Mouse (Mus musculus) layer of hippocampus, adult 9-11 months (tissue): ENCODE results near the gene Arhgap33.
"Not testable (repeated sequence)": the region's sequence is repeated elsewhere in the genome, so short reads cannot be mapped to it uniquely, and the experiment has no call there.

Source experiments
- DNase-seq: peaks from one replicate; pipeline ENCODE4 v3.0.0; 2022

The Arhgap33 gene

DNA sequence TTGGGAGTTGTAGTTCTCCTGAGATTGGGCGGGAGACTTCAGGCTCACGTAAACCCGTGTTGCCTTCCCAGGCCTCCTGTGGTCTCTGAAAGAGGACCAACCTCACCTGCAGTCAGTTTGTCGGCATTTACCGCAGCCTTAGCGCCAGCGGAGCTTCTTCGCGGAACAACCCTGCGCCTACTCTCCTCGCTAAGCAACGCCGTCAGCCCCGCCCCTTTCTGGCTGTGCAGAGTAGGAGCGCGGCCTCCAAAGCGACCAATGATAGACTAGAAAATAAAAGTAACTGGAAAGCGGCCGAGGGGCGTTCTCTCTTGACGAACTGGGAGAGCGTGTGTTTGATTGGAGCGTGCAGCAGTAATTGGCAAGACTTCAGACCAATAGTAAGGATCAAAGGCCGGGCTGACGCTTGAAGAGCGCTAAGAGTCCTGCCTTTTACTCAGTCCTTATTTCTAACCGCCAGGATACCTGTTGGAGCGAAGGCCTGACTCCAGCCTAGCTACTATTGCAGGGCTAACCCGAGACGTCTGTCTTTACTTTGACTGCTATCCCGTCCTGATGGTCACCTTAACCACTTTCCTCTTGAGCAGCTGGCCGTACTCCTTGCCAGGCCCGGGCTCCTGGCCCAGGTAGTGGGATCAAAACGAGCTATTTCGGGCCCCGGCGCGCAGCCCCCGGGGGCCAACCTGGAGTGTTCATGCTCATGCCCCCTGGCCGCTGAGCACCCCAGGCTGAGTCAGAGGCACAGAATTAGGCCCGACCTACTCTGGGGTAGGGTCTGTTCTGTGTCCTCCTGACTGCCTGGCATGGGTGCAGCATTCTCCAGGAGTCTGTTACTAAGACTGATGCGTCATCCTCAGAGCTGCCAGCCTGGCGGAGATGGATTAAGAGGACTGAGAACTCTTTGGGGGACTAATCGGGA is 17.5 kb upstream of the Arhgap33 start, which contains the start of the genes Hspb6 and Proser3:
Gene Hspb6 (plus strand): TSS at position 77 of the 919 bp plus-strand sequence.
Gene Proser3 (minus strand): TSS at position 198 of the 919 bp plus-strand sequence.
- DNase-seq = peak; percentile 99

DNA sequence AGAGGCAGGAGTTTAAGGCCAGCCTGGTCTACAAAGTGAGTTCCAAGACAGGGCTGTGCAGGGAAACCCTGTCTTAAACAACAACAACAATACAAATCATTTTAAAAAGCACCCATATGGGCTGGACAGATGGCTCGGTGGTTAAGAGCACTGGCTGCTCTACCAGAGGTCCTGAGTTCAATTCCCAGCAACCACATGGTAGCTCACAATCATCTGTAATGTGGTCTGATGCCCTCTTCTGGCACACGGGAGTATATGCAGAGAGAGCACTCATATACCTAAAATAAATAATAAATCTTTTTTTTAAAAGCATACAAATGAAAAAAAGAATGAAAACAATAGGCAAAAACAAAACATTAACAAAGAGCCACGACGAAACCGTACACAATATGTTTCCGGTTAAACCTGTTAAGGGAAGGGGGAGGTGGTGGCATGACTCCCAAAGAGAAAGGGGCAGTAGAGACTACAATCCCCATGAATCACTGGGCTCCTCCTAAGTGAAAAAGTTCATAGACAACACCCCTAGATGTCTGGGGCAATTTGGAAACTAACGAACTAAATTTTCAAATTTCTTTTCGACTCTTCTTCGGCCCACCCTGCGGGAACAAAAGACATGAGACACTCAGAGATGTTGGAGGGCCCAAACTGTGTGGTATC is 16.7 kb upstream of the Arhgap33 start:
- no peak for DNase-seq

DNA sequence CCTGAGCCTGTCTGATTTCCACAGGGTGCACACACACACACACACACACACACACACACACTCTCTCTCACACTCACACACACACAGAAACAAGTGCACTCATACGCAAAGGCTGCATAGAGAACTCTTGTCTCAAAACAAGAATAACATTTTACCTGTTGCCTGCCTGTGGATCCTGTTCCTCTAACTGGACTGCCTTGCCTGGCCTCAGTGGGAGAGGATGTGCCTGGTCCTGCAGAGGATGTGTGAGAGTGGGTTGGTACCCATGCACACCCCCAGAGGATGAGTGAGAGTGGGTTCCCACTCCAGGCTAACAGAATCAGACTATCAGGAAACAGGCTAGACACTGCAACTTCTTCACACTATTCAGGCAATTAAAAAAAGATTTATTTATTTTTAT is 15.7 kb upstream of the Arhgap33 start:
- no peak for DNase-seq

DNA sequence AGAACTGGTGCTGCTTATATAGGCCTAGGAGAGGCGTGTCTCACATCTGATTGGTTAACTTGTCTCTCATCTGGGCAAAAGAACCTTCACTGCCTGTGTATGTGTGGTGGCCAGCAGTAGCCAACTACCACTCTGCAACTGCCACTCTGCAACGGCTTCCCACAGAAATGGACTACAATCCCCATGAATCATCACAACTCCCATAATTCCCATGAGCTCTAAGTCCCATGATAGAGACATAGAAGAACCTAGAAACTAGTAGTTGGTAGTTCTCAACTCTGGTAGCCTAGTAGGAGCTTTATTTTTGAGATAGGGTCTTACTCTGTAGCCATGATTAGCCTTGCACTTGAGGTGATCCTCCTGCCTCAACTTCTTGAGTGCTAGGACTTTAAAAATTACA is 15.0 kb upstream of the Arhgap33 start:
- DNase-seq = no peak

DNA sequence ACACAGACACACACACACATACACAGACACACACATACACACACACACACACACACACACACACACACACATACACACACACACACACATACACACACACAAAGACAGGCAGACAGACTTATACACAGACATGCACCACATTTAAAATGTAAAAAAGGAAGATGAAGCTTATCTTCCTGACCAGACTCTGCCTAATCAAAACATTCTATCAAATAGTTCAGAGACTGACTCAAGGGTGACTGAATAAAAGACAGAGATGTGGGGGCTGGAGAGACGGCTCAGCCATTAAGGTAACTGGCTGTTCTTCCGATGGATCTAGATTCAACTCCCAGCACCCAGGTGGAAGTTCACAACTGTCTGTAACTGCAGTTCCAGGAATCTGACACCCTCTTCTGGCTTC is 9.5 kb upstream of the Arhgap33 start:
- no peak for DNase-seq

DNA sequence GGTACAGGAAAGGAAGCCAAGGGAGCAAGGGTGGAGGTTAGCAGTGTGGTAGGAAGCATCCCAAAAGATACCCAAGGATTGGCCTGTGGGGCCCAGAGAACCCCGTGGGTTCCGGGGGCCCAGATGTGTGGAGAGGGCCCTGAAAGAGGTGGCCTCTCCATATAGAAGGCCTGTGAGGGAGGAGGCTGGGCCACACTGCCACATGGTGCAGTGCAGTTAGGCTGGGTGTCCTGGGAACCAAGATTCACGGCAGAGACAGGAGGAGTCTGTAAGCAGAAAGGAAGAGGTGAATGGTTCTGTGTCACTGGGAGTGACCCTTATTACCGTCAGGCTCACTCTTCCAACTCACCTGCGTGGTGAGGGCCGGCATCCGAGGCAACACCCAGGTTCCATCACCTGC is 5.7 kb upstream of the Arhgap33 start:
- DNase-seq = no peak

DNA sequence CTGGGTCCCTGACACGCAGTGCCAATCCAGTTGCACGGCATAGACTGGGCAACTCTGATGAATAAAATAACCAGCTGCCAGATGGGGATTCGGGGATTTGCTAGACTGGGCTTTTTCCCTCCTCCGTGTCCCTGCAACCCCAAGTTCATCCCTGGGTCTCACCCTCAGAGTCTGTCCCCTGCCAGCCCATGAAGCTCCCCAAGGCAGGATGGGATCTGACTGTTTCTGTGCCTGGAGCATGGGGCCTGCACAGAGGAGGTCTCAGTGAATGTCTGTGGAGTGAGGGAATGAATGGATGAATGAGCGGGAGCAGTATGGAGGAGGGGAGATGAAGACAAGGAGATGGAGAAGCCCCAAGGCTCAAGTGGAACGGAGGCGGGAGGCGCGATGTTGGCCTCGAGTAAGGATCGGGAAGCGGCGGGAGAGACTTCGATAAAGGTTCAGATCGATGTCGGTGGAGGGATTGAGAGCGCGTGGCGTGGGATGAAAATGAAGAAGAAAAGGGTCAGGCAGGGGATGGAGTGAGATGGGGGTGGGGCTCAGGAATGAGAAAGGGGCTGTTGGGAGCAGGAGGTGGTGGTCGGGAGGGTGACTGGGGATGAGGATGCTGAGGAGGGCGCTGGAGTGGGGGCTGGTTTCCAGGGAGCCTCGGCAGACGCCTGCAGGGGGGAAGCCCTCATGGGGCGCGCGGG is 773 bp downstream of the Arhgap33 start:
- no peak for DNase-seq

DNA sequence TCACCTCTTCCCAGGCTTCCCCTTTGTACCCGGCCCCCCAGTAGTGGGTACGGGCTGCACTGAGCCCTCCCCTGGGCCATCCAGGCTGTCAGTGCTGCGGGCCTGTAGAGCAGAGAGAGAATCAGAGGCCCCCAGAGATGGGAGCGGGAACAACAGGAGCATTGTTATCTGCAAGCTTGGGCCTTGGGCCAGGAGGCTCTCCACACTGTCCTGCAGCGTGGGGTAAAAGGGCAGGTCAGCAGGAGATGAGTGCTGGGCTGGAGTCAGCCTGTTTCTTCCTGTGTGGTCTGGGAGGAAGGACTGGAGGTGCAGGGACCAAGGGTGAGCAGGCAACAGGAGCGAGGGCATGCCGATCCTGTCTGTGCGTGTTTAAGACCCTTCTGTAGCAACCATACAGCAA is 1.9 kb downstream of the Arhgap33 start:
- peak; percentile 57 for DNase-seq

DNA sequence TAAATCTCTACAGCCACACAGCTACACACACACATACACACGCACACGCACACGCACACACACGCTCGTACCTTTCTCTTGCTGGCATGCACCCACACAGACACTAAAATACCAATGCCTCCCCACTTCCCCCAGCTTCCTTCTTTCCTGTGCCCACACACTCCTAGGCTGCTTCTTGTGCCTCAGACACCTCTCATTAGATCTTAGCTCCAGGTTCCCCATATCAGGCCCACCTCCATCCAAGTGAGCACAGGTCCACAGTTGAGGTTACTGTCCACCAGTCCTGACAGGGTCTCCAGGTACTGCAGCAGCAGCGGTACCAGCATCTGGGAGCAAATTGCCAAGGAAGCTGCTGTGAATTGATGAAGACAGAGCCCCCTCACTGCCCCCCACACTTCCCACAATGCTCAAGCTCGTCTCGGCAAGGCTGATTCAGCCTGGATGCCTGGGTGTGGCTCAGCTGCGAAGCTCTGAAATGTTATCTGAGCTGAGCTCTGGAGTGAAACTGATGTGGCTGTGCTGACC is 3.5 kb downstream of the Arhgap33 start:
- DNase-seq = peak; percentile 57

DNA sequence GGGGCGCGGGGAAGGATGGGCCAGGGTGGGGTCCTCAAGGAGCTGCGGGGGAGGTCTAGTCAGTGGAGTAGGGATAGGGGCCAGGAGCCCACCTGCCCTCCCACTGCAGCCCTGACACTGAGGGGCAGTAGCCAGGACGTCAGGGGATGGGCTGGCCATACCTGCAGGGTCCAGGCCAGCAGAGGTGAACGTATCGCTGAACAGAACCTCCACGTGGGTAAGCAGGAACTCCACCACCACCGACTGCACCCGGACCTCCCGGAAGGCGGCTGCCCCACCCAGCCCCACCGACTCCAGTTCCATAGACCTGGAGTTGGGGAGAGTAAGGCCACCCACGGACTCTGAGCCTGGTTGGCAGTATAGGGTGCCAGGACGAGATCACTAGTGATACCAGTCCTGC is 7.9 kb downstream of the Arhgap33 start:
- DNase-seq = no peak

DNA sequence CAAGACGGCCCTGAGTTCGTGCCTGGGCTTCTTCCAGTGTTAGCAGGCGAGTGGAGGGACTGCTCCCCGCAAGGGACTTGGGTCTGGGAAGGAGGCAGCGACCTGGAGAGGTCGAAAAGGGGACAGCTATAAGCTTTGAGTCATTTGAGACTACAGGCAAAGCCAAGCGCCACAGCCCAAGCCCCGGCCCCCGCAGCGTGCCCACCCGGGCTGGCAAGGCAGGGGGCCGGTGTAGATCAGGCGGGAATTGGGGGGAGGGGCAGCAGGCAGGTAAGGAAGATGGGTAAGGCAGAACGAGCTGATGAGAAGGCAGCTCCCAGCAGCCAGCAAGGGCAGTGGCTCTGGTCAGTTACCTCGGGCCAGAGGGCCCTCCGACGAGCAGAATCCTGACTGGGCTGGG is 8.5 kb downstream of the Arhgap33 start:
- DNase-seq = no peak

DNA sequence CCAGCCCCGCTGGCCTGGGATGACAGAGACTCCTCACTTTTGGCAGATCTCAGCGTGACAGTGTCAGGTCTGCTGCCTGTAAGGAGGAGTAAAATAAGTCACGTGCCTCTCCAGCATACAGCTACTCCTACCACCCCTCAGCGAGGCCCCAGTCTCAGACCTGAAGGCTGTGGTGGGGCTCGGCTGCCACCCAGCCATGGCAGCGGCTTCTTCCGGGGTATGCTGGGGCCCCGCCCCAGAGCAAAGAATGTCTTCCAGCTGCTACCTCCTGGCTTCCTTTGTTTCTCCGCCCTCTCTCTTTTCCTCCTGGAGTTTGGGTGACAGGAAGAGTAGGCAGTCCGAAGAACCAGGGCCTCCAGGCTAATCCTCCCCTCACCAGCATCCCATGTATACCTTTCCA is 8.9 kb downstream of the Arhgap33 start:
- DNase-seq = no peak

DNA sequence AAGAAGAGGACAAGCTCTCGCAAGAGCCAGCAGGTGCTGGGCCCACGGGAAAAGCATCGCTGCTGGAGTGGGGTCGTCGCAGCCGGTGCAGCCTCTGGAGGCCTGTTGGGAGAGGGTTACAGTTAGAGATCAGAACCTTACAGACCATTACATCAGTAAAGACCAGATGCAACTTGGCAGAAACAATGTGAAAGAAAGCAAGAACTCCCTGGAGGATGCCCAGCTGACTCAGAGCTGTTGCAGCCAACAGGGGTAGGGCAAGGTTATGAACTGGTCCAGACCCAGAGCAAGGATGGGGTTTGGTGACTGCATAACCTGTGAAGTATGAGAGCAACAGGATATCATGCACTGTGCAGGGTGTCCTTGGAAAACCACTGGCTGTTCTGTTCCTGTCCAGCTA is 10.4 kb downstream of the Arhgap33 start:
- DNase-seq = no peak

DNA sequence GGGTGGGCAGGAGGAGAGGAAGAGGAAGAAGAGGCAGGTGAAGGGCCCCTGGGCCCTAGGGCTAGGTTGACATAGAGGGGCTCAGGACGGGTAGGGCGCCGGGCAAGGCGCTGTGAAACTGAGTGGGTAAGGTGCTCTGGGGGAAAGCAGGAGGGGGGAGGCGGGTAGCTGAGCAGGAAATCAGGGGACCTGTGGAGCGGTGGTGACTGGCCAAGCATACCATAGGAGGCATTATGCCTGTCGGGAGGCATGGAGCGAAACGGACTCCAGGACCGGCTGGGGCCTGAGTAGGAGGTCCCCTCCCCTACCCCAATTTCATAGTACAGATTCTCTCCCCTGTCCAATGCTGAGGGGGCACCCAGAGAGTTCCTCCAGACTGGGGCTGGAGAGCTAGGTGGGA is 12.0 kb downstream of the Arhgap33 start:
- no peak for DNase-seq

DNA sequence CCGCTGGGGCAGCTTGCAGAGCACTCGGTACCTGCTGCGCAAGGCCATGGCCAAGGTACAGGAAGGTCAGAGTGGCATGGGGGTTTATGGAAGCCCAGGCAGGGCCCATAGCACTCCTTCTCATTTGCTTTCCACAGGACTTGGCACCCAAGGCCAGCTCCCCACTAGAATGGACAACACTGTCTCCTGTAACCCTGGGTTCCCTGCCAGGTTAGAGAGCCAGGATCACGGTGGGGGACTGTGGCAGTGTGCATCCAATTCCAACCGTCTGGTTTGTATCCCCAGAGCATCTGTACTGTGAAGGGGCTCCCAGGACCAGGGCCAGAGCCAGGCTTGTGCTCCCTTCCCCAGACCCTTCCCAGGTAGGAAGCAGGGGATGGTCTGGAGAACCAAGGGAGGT is 14.0 kb downstream of the Arhgap33 start:
- no peak for DNase-seq

DNA sequence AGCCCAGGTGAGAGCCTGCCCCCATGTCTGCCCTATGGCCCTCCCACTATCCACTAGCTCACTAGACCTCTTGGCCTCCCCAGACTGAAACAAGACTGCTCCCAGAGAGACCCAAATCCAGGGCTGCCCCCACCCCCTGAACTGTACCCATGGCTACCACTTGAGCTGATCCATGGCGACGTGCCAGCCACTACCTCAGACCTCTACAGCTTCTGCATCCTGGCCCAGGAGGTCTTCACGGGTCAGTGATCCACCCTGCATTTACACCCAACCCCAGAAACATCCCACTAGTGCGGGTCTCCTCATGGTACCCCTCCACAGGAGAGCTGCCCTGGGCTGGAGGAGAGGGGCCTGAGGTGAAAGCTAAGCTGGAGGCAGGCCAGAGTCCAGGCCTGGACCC is 14.5 kb downstream of the Arhgap33 start:
- DNase-seq = no peak

DNA sequence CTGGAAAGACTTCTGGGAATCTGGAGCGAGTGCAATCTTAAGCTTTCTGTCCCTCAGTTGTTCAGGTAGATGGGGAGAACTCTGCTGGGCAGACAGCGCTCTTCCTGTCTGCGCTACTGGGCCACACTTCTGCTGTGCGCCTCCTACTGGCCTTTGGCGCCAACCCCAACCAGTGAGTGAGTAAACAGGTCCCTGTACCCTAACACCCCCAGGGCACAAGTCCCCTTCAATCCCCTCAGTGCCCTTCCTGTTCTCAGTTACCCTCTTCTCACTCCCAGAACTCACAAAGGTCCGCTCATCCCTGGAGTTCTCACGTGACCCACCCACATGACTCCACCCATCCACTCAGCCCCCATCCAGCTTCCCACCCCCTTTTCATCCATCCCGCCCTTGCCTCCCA is 16.5 kb downstream of the Arhgap33 start:
- no peak for DNase-seq

DNA sequence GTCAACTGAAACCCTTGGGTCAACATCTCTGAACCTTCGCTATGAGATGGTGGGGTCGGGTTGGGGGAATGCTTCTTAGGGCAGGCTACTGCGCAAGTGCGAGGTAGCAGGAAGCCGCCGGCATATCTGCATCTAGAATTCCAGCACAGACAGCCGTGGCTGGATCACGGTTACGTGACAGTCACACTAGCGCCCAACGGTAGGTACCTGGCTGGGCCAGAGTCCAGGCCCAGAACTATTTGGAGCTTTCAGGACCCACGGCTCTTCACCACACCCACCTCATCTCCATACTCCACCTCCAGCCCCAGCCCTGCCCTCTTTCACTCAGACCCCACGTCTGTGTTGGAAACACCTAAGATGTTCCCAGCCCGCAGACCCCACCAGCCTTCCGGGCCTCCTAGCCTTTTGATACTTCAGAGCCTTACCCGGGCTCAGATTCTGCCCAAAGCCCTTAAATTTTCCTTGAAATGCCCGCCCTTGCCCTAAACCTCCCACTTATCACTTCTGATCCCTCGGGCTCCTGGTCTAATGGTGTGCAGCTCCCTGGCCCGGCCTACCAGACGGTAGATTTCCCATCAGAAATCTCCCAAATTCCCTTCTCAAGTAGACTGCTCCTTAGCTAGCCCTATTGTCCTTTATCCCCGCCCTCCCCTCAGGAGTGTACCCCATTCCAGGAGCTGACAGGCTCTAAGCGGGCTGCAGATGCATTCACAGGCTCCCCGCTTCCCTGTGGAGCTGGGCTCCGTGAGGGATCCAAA is 19.7 kb downstream of the Arhgap33 start:
- no peak for DNase-seq

DNA sequence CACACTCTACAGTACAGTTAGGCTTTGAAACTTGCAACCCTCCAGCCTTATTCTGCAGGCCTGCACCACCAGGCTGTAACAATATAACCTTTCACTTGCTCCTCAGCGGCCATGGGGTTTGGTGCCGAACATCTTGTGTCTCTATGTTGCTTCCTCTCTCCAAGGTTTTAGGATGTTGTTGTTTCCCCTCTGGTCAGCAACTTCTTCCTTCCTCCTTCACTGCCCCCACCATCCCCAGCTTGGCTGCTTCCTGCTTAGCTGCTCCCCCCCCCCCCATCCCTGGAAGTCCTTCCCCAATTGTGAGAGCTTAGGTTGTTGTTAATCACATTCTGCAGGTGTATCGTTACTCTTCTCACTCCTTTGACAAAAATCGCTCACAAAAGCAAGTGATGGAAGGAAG is 26.8 kb downstream of the Arhgap33 start:
- no peak for DNase-seq

DNA sequence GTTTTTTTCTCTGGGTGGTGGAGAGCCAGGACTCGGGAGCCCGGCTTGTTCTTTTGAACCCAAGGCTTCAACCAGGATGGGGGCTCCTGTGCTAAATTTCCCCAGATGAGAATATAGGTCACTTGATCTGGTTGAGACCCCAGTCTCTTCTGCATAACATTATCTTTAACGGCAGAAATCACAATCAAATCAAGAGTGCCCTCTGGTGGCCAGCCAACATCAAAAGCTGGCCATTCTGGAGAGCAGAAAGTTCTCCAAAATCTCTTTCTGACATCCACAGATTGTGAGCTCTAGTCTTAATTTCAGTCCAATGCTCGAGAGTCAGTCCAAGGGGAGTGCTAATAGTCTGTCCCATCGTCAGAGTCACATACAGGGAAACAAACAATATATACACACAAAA is 33.7 kb downstream of the Arhgap33 start:
- not testable (repeated sequence) for DNase-seq

DNA sequence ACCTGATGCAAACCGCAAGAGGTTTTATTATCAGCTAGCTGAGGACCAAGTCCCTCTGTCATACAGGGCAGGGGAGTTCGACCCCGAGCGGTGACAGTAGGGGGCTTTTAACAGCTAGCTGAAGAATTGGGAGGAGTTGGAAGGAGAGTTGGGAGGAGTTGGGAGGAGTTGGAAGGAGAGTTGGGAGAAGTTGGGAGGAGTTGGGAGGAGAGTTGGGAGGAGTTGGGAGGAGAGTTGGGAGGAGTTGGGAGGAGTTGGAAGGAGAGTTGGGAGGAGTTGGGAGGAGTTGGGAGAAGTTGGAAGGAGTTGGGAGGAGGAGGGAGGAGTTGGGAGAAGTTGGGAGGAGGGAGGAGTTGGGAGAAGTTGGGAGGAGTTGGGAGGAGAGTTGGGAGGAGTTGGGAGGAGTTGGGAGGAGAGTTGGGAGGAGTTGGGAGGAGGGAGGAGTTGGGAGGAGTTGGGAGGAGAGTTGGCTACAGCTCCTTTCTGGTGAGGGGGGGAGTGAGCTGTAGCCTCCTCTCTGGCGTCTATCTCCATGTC is 39.3 kb downstream of the Arhgap33 start:
- DNase-seq = not testable (repeated sequence)

DNA sequence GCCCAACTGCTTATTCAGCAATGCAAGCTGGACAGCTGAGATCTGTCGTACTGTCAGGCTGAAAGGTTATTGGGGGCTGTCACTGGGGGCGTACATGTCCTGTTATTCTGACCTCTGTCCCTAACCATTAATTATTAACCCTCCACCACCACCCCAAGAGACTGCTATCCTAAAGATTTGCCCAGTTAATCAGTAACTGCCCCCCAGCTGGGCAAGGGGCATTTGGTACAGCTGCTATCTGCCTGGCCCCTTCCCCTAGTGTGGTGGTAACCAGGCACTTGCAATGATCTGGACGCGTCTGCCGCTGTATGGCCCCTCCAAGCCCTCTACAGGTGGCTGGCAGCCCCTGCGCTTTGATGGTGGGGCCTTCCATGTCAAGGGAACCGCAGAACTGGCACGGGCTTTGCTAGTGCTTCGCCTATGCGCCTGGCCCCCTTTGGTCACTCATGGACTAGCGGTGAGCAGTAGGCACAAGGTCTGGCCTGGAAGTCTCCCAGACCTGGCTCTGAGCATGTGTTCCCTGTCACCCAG is 41.4 kb downstream of the Arhgap33 start, which contains the start of gene Prodh2:
Gene Prodh2 (plus strand): TSS at position 222 of the 531 bp plus-strand sequence.
- DNase-seq = no peak
